Mouse (Mus musculus): Measurements from ENCODE around the gene Ctbs.
"Not testable (repeated sequence)": the region's sequence is repeated elsewhere in the genome, so short reads cannot be mapped to it uniquely, and the experiment has no call there.

Ctbs gene

GRCm38 (mm10) chr3:146433063-146433462 is 16.5 kb upstream of the Ctbs start:
- DNase-seq (ENCODE audit: low read depth, low spot score): not testable (repeated sequence)

DNA sequence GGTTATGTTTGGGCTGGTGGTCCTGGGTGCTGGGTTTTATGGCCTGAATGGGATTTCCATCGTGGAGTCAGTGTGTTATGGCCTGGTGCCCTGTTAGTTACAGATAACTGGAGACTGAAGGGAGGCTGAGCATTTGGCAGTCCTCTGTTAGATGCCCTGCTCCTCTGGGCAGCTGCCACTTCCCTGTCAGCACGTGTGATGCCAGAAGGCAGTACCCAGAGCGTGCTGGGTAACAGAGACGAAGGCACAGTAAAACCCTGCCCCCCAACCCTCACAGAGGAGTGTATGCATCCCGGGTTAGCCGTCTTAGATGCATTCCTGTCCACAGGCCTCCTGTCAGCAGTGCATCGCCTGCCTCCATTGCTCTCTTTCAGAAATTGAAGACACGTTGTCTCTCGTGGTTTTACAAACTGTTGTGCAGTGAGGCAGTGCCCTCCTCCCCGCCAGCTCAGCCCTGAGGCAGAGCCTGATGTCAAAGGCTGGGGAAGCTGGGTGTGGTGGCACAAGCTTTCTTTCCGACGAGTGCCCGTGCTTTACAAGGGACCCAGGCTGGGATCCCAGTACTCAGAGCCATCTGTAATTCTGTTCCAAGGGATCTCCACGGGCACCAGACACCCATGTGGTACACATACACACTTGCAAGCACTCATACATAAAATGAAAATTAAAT is 15.8 kb upstream of the Ctbs start:
- no peak for DNase-seq (ENCODE audit: low read depth, low spot score)

GRCm38 (mm10) chr3:146434686-146435085 is 14.9 kb upstream of the Ctbs start:
- DNase-seq (ENCODE audit: low read depth, low spot score): no peak

DNA sequence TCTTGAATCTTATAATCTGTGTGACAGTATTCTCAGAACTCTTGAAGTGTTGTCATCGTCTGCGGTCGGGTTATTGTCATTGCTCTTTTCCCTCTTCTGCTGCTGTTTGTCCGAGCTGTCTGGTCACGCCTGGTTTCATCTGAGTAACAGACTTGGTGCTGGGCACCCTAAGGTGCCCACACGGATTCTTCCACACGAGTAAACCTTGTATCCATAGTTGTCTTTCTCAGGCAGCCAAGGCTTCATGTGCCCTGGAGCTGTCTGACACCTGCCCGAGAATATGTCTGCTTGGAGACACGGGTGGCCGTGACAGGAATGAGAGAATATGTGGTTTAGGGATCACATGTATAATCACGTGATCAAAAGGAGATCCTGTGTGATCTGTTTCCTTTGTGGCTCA is 14.1 kb upstream of the Ctbs start:
- DNase-seq (ENCODE audit: low read depth, low spot score): no peak

GRCm38 (mm10) chr3:146436114-146436513 is 13.5 kb upstream of the Ctbs start:
- DNase-seq (ENCODE audit: low read depth, low spot score): no peak

- DNase-seq (ENCODE audit: low read depth, low spot score): no peak
Observed at GRCm38 (mm10) chr3:146440011-146440410, 9.6 kb upstream of the Ctbs start.

DNA sequence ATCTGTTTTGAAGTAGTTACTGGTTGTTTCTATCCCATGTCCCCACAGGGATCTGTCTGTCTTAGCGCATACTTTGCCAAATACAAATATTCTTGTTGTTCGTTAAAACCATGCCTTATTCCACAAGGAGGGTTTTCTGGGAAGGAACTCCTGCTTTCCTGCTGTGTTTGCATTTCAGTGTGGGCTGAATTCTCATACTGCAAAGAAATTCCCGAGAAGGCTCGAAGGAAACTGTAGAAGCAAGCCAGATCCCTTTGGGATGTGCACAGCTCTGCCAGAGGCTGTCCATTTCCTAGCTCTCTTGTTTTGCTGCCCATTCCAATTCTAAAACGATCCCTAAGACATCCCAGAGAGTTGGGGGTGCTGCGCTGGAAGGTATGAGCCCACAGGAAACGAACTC is 9.2 kb upstream of the Ctbs start:
- DNase-seq (ENCODE audit: low read depth, low spot score): no peak

DNA sequence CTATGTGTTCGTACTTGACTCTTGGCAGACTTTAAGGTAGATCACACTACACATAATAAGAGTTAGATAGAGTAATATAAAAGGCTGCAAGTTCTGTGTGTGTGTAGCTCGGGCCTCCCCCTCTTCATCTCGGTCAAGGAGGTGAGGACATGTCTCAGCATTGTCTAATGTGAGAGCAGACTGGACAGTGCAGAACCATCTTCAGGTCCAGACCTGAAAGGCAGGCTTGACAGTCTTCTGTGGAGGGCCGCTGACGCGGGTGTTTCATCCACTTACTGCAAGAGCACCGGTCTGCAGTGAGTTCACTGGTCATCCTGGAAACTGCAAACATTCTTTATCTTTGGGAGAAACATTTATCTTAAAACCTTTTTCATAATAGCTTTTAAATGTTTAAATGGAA is 7.1 kb upstream of the Ctbs start:
- DNase-seq (ENCODE audit: low read depth, low spot score): no peak

DNA sequence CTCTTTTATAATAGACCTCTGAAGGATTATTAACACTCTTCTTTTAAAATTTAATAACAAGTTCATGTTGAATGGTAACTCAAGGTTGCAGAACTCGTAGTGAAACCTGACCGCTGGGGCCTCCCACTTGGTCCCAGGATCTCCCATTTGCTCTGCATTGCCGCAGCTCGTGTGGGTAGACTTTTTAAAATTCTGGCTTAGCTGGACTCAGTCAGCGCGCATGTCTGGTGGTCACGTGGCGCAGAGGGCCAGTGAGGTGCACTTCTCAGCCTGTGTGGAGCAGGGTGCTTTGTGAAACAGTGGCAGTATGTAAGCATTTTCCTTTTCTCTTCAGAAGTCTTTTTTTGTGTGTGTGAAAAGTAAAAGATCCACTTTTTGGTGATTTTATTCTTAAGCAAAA is 6.7 kb upstream of the Ctbs start:
- no peak for DNase-seq (ENCODE audit: low read depth, low spot score)

GRCm38 (mm10) chr3:146443380-146443779 is 6.2 kb upstream of the Ctbs start:
- DNase-seq (ENCODE audit: low read depth, low spot score): no peak

- DNase-seq (ENCODE audit: low read depth, low spot score): no peak
Observed at GRCm38 (mm10) chr3:146444880-146445279, 4.7 kb upstream of the Ctbs start.

DNA sequence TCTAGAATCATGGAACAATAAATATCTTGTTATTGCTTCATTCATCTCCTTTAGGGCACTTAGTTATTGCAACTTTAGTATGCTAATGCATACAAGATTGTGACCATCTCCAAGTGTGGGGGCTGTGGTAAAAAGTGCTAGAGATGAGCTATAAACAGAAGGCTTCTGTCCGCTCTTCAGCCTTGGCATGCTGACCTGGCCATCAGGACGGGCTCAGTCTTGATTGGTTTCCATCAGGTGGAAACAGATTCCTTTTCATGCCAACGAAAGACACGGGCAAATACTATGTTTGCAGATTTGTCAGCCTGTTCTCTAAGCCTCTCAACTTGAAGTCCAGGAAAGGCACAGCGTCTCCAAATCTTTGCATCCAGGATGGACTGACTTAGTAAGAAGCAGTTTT is 2.4 kb upstream of the Ctbs start:
- DNase-seq (ENCODE audit: low read depth, low spot score): no peak

DNA sequence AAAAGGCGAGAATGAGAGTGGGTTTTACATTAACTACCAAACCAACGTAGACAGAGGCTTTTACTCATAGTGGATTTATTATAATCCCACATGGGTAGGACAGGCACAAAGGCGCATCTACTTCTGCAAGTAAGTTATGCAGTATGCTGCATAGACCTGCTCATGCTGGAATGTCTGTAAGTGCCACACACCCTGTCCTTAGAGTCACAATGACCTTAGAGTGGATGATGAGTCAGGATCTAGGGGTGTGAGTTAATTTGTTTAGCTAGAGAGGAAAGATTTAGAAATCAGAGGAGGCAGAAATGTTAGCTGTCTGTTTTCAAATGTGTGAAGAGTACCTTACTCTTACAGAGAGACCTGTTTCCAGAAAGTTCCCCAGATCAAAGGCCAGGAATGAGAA is 2.0 kb upstream of the Ctbs start:
- DNase-seq (ENCODE audit: low read depth, low spot score): no peak

GRCm38 (mm10) chr3:146448372-146448771 is 1.2 kb upstream of the Ctbs start:
- no peak for DNase-seq (ENCODE audit: low read depth, low spot score)

DNA sequence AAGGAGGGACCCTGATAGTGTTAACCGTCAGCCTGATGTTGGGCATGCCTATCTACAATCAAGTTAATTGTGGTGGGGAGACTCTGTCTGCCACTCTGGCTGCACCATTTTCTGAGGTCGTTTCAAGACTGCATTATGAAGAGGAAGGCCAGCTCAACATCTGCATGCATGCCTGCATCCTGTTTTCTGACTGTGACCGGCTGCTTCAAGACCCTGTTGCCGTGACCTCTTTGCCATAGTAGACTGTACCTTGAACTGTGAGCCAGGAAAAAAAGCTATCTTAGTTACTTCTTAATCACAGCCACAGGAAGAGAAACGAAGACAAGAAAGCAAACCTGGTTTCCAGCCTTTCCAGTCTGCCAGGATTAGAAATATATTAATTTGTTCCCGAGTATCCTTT is 626 bp upstream of the Ctbs start:
- no peak for DNase-seq (ENCODE audit: low read depth, low spot score)

- peak; percentile 90 for DNase-seq (ENCODE audit: low read depth, low spot score)
Observed at GRCm38 (mm10) chr3:146450371-146450841, 811 bp downstream of the Ctbs start.

GRCm38 (mm10) chr3:146451375-146451774 is 1.8 kb downstream of the Ctbs start:
- no peak for DNase-seq (ENCODE audit: low read depth, low spot score)

- DNase-seq (ENCODE audit: low read depth, low spot score): no peak
Observed at GRCm38 (mm10) chr3:146462939-146463338, 13.3 kb downstream of the Ctbs start.

DNA sequence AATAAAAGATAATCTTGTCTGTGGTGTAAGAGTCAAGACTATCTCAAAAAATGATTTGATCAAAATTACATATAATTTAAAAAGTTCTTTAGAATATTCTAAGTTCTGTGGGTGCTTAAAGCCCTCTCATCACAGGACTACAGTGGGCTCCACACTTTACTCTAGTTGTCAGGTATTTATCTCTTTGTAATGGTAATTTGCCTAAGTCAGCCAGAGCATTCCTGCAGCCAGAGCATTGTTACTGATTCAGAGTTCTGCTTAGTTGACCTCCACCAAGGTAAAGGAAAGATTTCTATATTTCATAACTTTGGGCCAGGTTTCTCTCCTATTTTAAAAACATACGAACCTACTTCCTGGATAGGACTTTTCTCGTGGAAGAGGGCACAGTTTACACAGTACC is 19.6 kb downstream of the Ctbs start:
- DNase-seq (ENCODE audit: low read depth, low spot score): no peak

DNA sequence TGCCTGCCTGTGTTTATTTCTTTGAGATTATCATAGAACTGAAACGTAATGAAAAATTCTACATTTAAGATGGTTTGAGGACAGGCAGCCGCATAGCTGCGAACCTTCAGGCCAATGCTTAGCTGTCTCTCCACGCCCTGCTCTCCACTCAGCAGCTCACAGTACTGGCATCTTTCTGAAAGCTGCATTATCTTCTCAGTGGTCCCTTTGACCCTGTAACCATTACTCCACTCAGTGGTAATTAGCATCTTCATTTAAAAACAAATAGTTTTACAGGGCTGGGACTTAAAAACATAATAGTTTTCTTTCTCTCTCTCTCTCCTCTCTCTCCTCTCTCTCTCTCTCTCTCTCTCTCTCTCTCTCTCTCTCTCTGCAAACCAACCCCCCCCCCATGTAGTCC is 23.1 kb downstream of the Ctbs start:
- no peak for DNase-seq (ENCODE audit: low read depth, low spot score)

GRCm38 (mm10) chr3:146473741-146474140 is 24.1 kb downstream of the Ctbs start:
- DNase-seq (ENCODE audit: low read depth, low spot score): no peak

- DNase-seq (ENCODE audit: low read depth, low spot score): no peak
Observed at GRCm38 (mm10) chr3:146474428-146474827, 24.8 kb downstream of the Ctbs start.

- DNase-seq (ENCODE audit: low read depth, low spot score): no peak
Observed at GRCm38 (mm10) chr3:146482044-146482443, 32.4 kb downstream of the Ctbs start.

- no peak for DNase-seq (ENCODE audit: low read depth, low spot score)
Observed at GRCm38 (mm10) chr3:146486464-146486863, 36.9 kb downstream of the Ctbs start.

All from CD4-positive helper T cell, adult 2 months (primary cell).